Mouse (Mus musculus): ENCODE measurements around the gene Myo5a. TPM values are rescaled to one million over a fixed set of nuclear protein-coding genes. Genes with fewer than 3 reads are reported as not detected.

Gene Myo5a
- polyA plus RNA-seq, 1 experiment from 2014 or later, result 33.5 TPM

DNA sequence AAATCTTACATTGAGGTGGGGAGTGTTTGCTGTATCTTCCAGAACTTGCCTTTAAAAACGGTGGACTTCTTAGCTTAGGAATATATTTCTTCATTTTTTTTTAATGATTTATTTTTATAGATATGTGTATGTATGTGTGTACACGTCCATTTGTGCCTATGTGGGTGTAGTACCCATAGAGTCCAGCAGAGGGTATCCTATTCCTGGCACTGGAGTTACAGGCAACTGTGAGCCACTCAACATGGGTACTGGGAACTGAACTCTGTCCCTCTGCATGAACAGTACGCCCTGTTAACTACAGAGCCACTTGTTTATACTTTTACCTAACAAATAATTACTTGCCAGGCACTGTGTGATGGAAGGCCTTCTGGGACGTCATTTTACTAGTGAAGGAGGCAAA is 188.8 kb downstream of the Myo5a start:
- Histone ChIP-seq H3K27ac (replicated peaks) (no peak overlapping the region), H3K9me3 (no peaks in the 10 kb centered on the region), H3K36me3 (no peaks in the 10 kb centered on the region), H3K27me3 (no peaks in the 10 kb centered on the region), H3K9ac (no peak overlapping the region), H3K4me2 (no peak overlapping the region), H3K4me1 (replicated peaks) (peaks cover 28% of the 10 kb centered on the region), H3K4me3 (no peak overlapping the region)
- WGBS, result 91% methylated on average over 4 of the region's 4 CpGs
- ATAC-seq (ENCODE audit: low read depth), result no peak

GRCm38 (mm10) chr9:75261332-75261872 is 190.6 kb downstream of the Myo5a start:
- peak; percentile 92 for ATAC-seq (ENCODE audit: low read depth)
- no peaks in the 10 kb centered on the region for H3K27me3 ChIP-seq
- peaks cover 22% of the 10 kb centered on the region for H3K4me1 ChIP-seq (replicated peaks)
- peak overlapping the region; percentile 72 for H3K27ac ChIP-seq (replicated peaks)
- 0 out of 2 replicates have a peak overlapping the region, but pooled peaks have one; percentile 26 for H3K9ac ChIP-seq
- H3K4me2 ChIP-seq, result peak overlapping the region; percentile 2; the same call in 1 of the 2 replicates
- H3K9me3 ChIP-seq, result no peaks in the 10 kb centered on the region
- H3K4me3 ChIP-seq, result no peak overlapping the region
- WGBS, result 1% methylated on average over 8 of the region's 8 CpGs
- no peaks in the 10 kb centered on the region for H3K36me3 ChIP-seq

DNA sequence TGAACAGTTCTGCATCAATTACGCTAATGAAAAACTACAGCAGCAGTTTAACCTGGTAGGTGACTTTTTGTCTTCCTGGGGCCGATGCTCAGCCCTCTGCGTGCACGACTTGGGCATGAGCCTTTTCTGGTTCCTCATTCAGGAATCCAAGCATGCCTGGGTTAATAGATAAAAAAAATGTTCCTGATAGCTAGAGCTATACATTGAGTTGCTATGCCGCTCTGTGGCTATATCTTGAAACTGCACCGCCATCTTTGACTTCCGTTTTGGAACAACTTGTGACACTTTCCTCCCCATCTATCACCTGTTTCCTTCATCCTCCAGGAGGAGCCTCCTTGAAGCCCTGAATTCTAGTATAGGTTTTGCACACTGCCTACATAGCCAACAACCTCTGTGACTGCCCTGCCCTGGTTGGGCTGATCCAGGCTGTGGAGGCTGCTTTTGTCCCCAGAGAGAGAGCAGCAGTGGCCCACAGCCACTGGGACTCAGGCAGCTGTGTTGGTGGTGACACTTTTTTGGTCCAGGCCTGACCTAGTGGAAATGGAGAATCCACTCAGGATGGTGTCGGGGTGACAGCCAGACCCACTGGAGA is 191.5 kb downstream of the Myo5a start:
- no peak overlapping the region for H3K4me3 ChIP-seq
- H3K36me3 ChIP-seq, result no peaks in the 10 kb centered on the region
- WGBS, result 72% methylated on average over 8 of the region's 8 CpGs
- H3K4me2 ChIP-seq, result no peak overlapping the region
- no peaks in the 10 kb centered on the region for H3K9me3 ChIP-seq
- H3K4me1 ChIP-seq (replicated peaks), result peaks cover 22% of the 10 kb centered on the region
- H3K27me3 ChIP-seq, result no peaks in the 10 kb centered on the region
- H3K9ac ChIP-seq, result no peak overlapping the region
- ATAC-seq (ENCODE audit: low read depth), result no peak
- H3K27ac ChIP-seq (replicated peaks), result no peak overlapping the region

DNA sequence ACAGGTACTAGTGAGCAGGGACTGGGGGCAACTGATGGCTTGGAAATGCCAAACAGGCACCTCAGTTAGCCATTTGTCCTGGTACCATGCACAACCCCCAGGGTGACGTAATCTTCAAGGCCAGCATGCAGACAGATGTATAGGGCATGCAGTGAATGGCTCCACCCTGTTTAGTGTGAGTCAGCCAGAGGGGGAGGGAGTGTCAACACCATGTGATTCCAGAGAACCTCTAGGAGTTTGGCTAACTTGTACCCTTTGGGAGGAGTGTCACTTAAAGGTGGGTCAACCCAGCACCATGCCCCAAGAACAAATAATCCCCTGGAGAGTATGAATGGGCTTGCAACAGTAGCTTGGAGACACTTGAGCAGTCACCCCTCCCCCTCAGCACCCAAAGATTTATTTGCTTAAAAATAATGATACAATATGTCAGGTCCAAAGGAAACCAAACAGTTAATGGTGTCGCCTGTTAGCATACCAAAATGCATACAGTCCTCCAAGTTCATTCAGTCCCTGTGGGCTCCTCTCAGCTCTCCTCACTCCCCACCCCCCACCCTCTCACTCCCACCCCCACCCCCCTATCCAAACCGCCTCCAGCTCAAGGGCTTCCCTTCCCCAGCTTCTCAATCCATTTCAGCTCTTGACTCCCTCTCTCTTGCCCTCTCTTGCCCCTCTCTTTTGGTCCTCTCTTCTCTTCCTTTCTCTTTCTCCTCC is 193.3 kb downstream of the Myo5a start:
- WGBS, result 40% methylated on average over 3 of the region's 3 CpGs

DNA sequence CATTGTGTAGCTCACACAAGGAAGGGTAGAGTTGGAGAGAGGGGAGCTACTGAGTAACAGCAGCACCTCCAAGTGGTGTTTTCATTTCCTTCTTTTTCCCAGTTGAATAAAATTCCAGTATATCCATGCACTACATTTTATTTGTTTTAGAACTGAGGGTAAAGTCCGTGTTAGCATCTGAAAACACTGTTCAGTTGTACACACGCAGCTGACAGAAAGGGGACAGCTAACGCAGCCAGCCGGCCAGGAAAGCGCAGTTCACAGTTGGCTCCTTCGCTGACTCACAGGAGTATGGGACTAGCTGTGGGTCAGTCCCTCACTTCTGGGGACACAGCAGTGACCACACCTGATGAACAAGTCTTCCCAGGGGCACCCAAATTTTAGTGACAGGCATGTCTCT is 196.3 kb downstream of the Myo5a start:
- no peak overlapping the region for H3K4me3 ChIP-seq
- no peaks in the 10 kb centered on the region for H3K36me3 ChIP-seq
- 82% methylated on average over 6 of the region's 6 CpGs for WGBS
- H3K27ac ChIP-seq (replicated peaks), result no peak overlapping the region
- no peaks in the 10 kb centered on the region for H3K27me3 ChIP-seq
- no peaks in the 10 kb centered on the region for H3K9me3 ChIP-seq
- no peak overlapping the region for H3K4me2 ChIP-seq
- H3K9ac ChIP-seq, result no peak overlapping the region
- H3K4me1 ChIP-seq (replicated peaks), result peaks cover 6% of the 10 kb centered on the region
- no peak for ATAC-seq (ENCODE audit: low read depth)

More for the DNA sequence above, 193.3 kb downstream of the Myo5a start:
- Histone ChIP-seq H3K36me3 (no peaks in the 10 kb centered on the region), H3K27me3 (no peaks in the 10 kb centered on the region), H3K4me1 (replicated peaks) (peaks cover 22% of the 10 kb centered on the region), H3K9ac (no peak overlapping the region), H3K4me3 (no peak overlapping the region), H3K27ac (replicated peaks) (no peak overlapping the region), H3K9me3 (no peaks in the 10 kb centered on the region), H3K4me2 (no peak overlapping the region)
- ATAC-seq (ENCODE audit: low read depth), result no peak

GRCm38 (mm10) chr9:75270382-75270781 is 199.6 kb downstream of the Myo5a start:
- Histone ChIP-seq H3K9me3 (no peaks in the 10 kb centered on the region), H3K27ac (replicated peaks) (no peak overlapping the region), H3K27me3 (no peaks in the 10 kb centered on the region), H3K36me3 (no peaks in the 10 kb centered on the region), H3K4me3 (no peak overlapping the region), H3K4me2 (no peak overlapping the region), H3K9ac (no peak overlapping the region), H3K4me1 (replicated peaks) (no peaks in the 10 kb centered on the region)
- ATAC-seq (ENCODE audit: low read depth), result no peak
- 81% methylated on average over 6 of the region's 6 CpGs for WGBS

DNA sequence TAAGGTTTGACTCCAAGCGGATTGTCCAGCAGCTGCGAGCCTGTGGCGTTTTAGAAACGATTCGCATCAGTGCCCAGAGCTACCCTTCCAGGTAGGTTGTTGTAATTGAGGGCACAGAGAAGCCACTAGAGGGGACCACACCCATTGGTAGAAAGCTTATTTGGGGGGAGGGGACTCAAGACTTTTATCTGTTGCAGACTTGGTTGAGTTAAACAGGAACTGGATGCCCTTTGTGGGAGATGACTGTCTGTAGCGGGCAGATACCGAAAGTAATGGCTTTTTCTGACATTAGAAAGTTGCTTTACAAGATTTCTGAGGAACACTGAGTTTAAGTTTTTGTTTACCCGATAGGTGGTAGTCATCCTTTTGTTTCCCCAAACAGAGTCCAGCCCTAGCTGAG is 200.7 kb downstream of the Myo5a start:
- 93% methylated on average over 8 of the region's 8 CpGs for whole genome bisulfite sequencing
- Histone ChIP-seq H3K4me2 (no peak overlapping the region), H3K27me3 (no peaks in the 10 kb centered on the region), H3K4me3 (no peak overlapping the region), H3K9me3 (no peaks in the 10 kb centered on the region), H3K9ac (no peak overlapping the region), H3K4me1 (replicated peaks) (no peaks in the 10 kb centered on the region), H3K27ac (replicated peaks) (no peak overlapping the region), H3K36me3 (no peaks in the 10 kb centered on the region)
- ATAC-seq (ENCODE audit: low read depth), result no peak

Other genes with a start within 250 kb of the Myo5a start
- 6.6 and 7.8 TPM in 2 replicates for gene Onecut1, start 209.1 kb upstream of the Myo5a start, polyA plus RNA-seq (2015; fragmentation: Nextera tagmentation; extraction: Ambion mirVana)
- 24.8 and 27.0 TPM in 2 replicates for gene Fam214a, start 118.1 kb upstream of the Myo5a start, polyA plus RNA-seq (2015; fragmentation: Nextera tagmentation; extraction: Ambion mirVana)
- 228 and 239 TPM in 2 replicates for gene Arpp19, start 33.4 kb upstream of the Myo5a start, polyA plus RNA-seq (2015; fragmentation: Nextera tagmentation; extraction: Ambion mirVana)
- gene Myo5c, start 161.0 kb downstream of the Myo5a start, polyA plus RNA-seq (2015; fragmentation: Nextera tagmentation; extraction: Ambion mirVana), result 0.45 TPM in 2 replicates
- gene Gnb5, start 235.3 kb downstream of the Myo5a start, polyA plus RNA-seq (2015; fragmentation: Nextera tagmentation; extraction: Ambion mirVana), result 60.7 and 63.7 TPM in 2 replicates

Data from neural tube, embryonic 13.5 days (tissue).